Mouse (Mus musculus): ENCODE data around the gene Ciao1. TPM values are rescaled to one million over a fixed set of nuclear protein-coding genes. Genes with fewer than 3 reads are reported as not detected.
A peak's percentile ranks its signal among the peaks of the same experiment; 100 is the strongest.

Gene Ciao1
- total RNA-seq, 1 experiment, result 86.2 TPM

DNA sequence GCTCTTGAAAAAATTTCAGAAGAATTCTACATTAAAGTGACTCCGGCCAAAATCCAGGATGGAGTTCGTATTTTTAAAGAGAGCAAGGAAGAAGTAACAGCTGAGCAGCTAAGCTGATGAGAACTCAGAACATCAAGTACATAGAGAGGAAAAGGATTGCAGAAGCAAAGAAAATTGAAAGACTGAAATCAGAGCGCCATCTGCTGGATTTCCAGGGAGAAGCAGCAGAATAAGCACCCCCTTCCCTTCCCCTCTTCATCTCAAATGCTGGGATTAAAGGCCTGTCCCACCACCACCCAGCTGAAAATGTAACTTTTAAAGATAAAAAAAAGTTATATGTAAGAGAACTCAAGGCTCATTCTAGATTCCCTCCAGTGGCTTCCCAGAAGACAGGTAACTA lies 42.7 kb downstream of the Ciao1 start:
- H3K9me3 ChIP-seq (ENCODE audit: control insufficient read depth, insufficient read depth, low read depth, low read length), result no peaks in the 10 kb centered on the region
- H3K9ac ChIP-seq (ENCODE audit: insufficient read depth, low read depth, low read length, poor library complexity, severe bottlenecking), result no peak overlapping the region
- peak; percentile 49 for DNase-seq (ENCODE audit: low read depth, low spot score)
- H3K4me1 ChIP-seq (ENCODE audit: control insufficient read depth in 2 of 2, insufficient read depth in 2 of 2, low read length in 2 of 2, poor library complexity in 1 of 2), result no peaks in the 10 kb centered on the region
- H3K4me3 ChIP-seq (ENCODE audit: insufficient read depth in 1 of 2, low read depth in 1 of 2, low read length in 2 of 2, poor library complexity in 1 of 2, severe bottlenecking in 1 of 2), result no peak overlapping the region
- H3K36me3 ChIP-seq (ENCODE audit: control insufficient read depth, insufficient read depth, low read length, poor library complexity, severe bottlenecking), result peaks cover under 1% of the 10 kb centered on the region; the same call in 1 of the 2 replicates
- in situ Hi-C loops (cut with MboI; ENCODE audit: low sequenced_read_pairs in 2 of 2, unreplicated experiment in 2 of 2), result loop anchor here in 1 of 2 experiments (25.0 kb wide), 1 partner anchor 1432 kb away; no protein-coding TSS in a partner anchor
- TF ChIP-seq HCFC1 (IDR thresholded peaks at IDR 0.05; ENCODE audit: borderline replicate concordance, insufficient read depth, low read length) (no peak), ZC3H11A (IDR thresholded peaks at IDR 0.05; ENCODE audit: borderline replicate concordance, low read depth, low read length) (peak; percentile 64; the same call in 1 of the 2 replicates)
- H3K27ac ChIP-seq (ENCODE audit: insufficient read depth, low read depth, low read length, poor library complexity, severe bottlenecking), result no peak overlapping the region

Other genes with a start within 250 kb of the Ciao1 start
- gene Ap4e1, start 239.1 kb downstream of the Ciao1 start, total RNA-seq (2012; rRNA removed), result 11.4 and 14.4 TPM in 2 replicates
- 6.0 and 11.6 TPM in 2 replicates for gene Blvra, start 177.2 kb downstream of the Ciao1 start, total RNA-seq (2012; rRNA removed)
- gene Ncaph, start 113.9 kb downstream of the Ciao1 start, total RNA-seq (2012; rRNA removed), result 45.9 and 47.4 TPM in 2 replicates
- 14.1 and 20.0 TPM in 2 replicates for gene Itpripl1, start 104.4 kb downstream of the Ciao1 start, total RNA-seq (2012; rRNA removed)
- gene 1810024B03Rik, start 39.5 kb downstream of the Ciao1 start, total RNA-seq (2012; rRNA removed), result 1.8 and 1.9 TPM in 2 replicates
- gene Snrnp200, start 39.4 kb downstream of the Ciao1 start, total RNA-seq (2012; rRNA removed), result 147 and 181 TPM in 2 replicates
- 17.5 and 18.9 TPM in 2 replicates for gene Tmem127, start 92 bp upstream of the Ciao1 start, total RNA-seq (2012; rRNA removed)
- gene Stard7, start 22.4 kb upstream of the Ciao1 start, total RNA-seq (2012; rRNA removed), result 30.0 and 40.7 TPM in 2 replicates
- 1.1 and 1.8 TPM in 2 replicates for gene Dusp2, start 88.3 kb upstream of the Ciao1 start, total RNA-seq (2012; rRNA removed)
- gene Astl, start 90.8 kb upstream of the Ciao1 start, total RNA-seq (2012; rRNA removed), result not detected in 2 replicates
- gene Adra2b, start 115.4 kb upstream of the Ciao1 start, total RNA-seq (2012; rRNA removed), result 0.90 and 1.5 TPM in 2 replicates
- 26.4 and 27.3 TPM in 2 replicates for gene Gpat2, start 177.4 kb upstream of the Ciao1 start, total RNA-seq (2012; rRNA removed)
- 6.6 and 8.7 TPM in 2 replicates for gene Fahd2a, start 196.7 kb upstream of the Ciao1 start, total RNA-seq (2012; rRNA removed)

Measured in ES-E14 (cell line).